Mouse (Mus musculus) midbrain, embryonic 14.5 days (tissue): ENCODE results near the gene Khk. TPM values are rescaled to one million over a fixed set of nuclear protein-coding genes. Genes with fewer than 3 reads are reported as not detected.

Source experiments
- ATAC-seq: fragments of 200-750 bp; cut with Nextera tagmentation; 2 replicates; pipeline ENCODE4 v1.8.0; 2017; ENCODE audit warnings: moderate number of reproducible peaks, moderate library complexity; ENCODE audit not compliant: low FRiP score, low TSS enrichment
- DNase-seq: peaks from one replicate; pipeline ENCODE4 v3.0.0-alpha.2; 2015
- H3K27ac ChIP-seq: fragments of 300-500 bp; sonication (generic); replicated peaks from 2 replicates; pipeline ENCODE4 v1.5.1; 2014; ENCODE audit warnings: mild to moderate bottlenecking, low read depth, low read length, moderate library complexity
- H3K27me3 ChIP-seq: fragments of 300-500 bp; sonication (generic); 2 replicates; pipeline ENCODE4 v1.6.1; 2014; ENCODE audit warnings: low read length, control low read depth, mixed read lengths; ENCODE audit not compliant: control insufficient read depth, insufficient read depth
- H3K36me3 ChIP-seq: fragments of 300-500 bp; sonication (generic); 2 replicates; pipeline ENCODE4 v1.6.1; 2014; ENCODE audit warnings: low read length, control low read depth; ENCODE audit not compliant: control insufficient read depth, insufficient read depth
- H3K4me1 ChIP-seq: fragments of 300-500 bp; sonication (generic); 2 replicates; pipeline ENCODE4 v1.6.1; 2014; ENCODE audit warnings: mild to moderate bottlenecking, antibody characterized with exemption, low read length, control low read depth; ENCODE audit not compliant: control insufficient read depth, insufficient read depth
- H3K4me2 ChIP-seq: fragments of 300-500 bp; sonication (generic); 2 replicates; pipeline ENCODE4 v1.6.1; 2014; ENCODE audit warnings: mild to moderate bottlenecking, low read length, moderate library complexity
- H3K4me3 ChIP-seq: fragments of 300-500 bp; sonication (generic); replicated peaks from 2 replicates; pipeline ENCODE4 v1.5.1; 2014; ENCODE audit warnings: low read depth, low read length
- H3K9ac ChIP-seq: fragments of 300-500 bp; sonication (generic); replicated peaks from 2 replicates; pipeline ENCODE4 v1.6.1; 2014; ENCODE audit warnings: mild to moderate bottlenecking, low read length, moderate library complexity
- H3K9me3 ChIP-seq: fragments of 300-500 bp; sonication (generic); 2 replicates; pipeline ENCODE4 v1.6.1; 2016; ENCODE audit warnings: low read length, control low read depth, mixed read lengths; ENCODE audit not compliant: control insufficient read depth
- WGBS: fragments of 180-500 bp; shearing (Covaris S2); extraction: QIAGEN DNeasy Blood & Tissue Kit; methylation state at CpG from one replicate; pipeline ENCODE4 v1.1.7; 2014; 5-methylcytosine and 5-hydroxymethylcytosine counted together
- polyA plus RNA-seq: library from polyadenylated mRNA; unstranded; fragments of >200 nt; fragmentation: Nextera tagmentation; extraction: Ambion mirVana; gene quantifications from 2 replicates; pipeline ENCODE4 v1.2.1, GENCODE M21; 2014

The Khk gene
- polyA plus RNA-seq, 1 experiment from 2014 or later, result 7.4 TPM

- no peak overlapping the region for H3K27ac ChIP-seq
- peak overlapping the region; percentile 64; the same call in 1 of the 2 replicates for H3K9ac ChIP-seq
- no peaks in the 10 kb centered on the region for H3K9me3 ChIP-seq
- H3K4me2 ChIP-seq, result peak overlapping the region; percentile 81
- peaks cover 9% of the 10 kb centered on the region for H3K4me1 ChIP-seq
- DNase-seq (no peak), ATAC-seq (no peak)
- peak overlapping the region; percentile 42 for H3K4me3 ChIP-seq
- 76% methylated on average over 10 of the region's 10 CpGs for WGBS
- no peaks in the 10 kb centered on the region for H3K36me3 ChIP-seq
- no peaks in the 10 kb centered on the region; the same call in 1 of the 2 replicates for H3K27me3 ChIP-seq
Measured at GRCm38 (mm10) chr5:30922581-30923041, 1.4 kb downstream of the Khk start.

- no peak overlapping the region for H3K9ac ChIP-seq
- WGBS, result 88% methylated on average over 6 of the region's 6 CpGs
- H3K4me2 ChIP-seq, result no peak overlapping the region
Measured at GRCm38 (mm10) chr5:30923119-30923518, 1.9 kb downstream of the Khk start.

GRCm38 (mm10) chr5:30924614-30925013 lies 3.4 kb downstream of the Khk start:
- Histone ChIP-seq H3K27ac (no peak overlapping the region), H3K4me1 (peaks cover 15% of the 10 kb centered on the region), H3K36me3 (no peaks in the 10 kb centered on the region), H3K27me3 (no peaks in the 10 kb centered on the region; the same call in 1 of the 2 replicates), H3K4me2 (no peak overlapping the region), H3K9me3 (no peaks in the 10 kb centered on the region), H3K4me3 (no peak overlapping the region), H3K9ac (no peak overlapping the region)
- DNase-seq (no peak), ATAC-seq (no peak)
- WGBS, result 79% methylated on average over 8 of the region's 8 CpGs

More at GRCm38 (mm10) chr5:30923119-30923518, 1.9 kb downstream of the Khk start:
- H3K27ac ChIP-seq, result no peak overlapping the region
- H3K36me3 ChIP-seq, result no peaks in the 10 kb centered on the region
- DNase-seq (no peak), ATAC-seq (no peak)
- no peak overlapping the region for H3K4me3 ChIP-seq
- no peaks in the 10 kb centered on the region; the same call in 1 of the 2 replicates for H3K27me3 ChIP-seq
- H3K9me3 ChIP-seq, result no peaks in the 10 kb centered on the region
- peaks cover 14% of the 10 kb centered on the region for H3K4me1 ChIP-seq

- ATAC-seq (no peak), DNase-seq (no peak)
- no peak overlapping the region for H3K27ac ChIP-seq
- no peak overlapping the region for H3K4me2 ChIP-seq
- WGBS, result 93% methylated on average over 5 of the region's 5 CpGs
- peaks cover 15% of the 10 kb centered on the region for H3K4me1 ChIP-seq
- H3K9me3 ChIP-seq, result no peaks in the 10 kb centered on the region
- no peak overlapping the region for H3K4me3 ChIP-seq
- H3K27me3 ChIP-seq, result no peaks in the 10 kb centered on the region; the same call in 1 of the 2 replicates
- no peaks in the 10 kb centered on the region for H3K36me3 ChIP-seq
- H3K9ac ChIP-seq, result no peak overlapping the region
Measured at GRCm38 (mm10) chr5:30925217-30925616, 4.0 kb downstream of the Khk start.

- H3K9me3 ChIP-seq, result no peaks in the 10 kb centered on the region
- H3K9ac ChIP-seq, result no peak overlapping the region
- no peak for ATAC-seq
- no peaks in the 10 kb centered on the region for H3K36me3 ChIP-seq
- no peak overlapping the region for H3K4me2 ChIP-seq
- H3K4me3 ChIP-seq, result no peak overlapping the region
- peaks cover 15% of the 10 kb centered on the region for H3K4me1 ChIP-seq
- no peaks in the 10 kb centered on the region; the same call in 1 of the 2 replicates for H3K27me3 ChIP-seq
- 83% methylated on average over 2 of the region's 2 CpGs for WGBS
- no peak overlapping the region for H3K27ac ChIP-seq
- no peak for DNase-seq
Measured at GRCm38 (mm10) chr5:30926073-30926472, 4.8 kb downstream of the Khk start.

GRCm38 (mm10) chr5:30927945-30928529 lies 6.8 kb downstream of the Khk start:
- Histone ChIP-seq H3K36me3 (no peaks in the 10 kb centered on the region), H3K4me2 (peak overlapping the region; percentile 43), H3K4me1 (peaks cover 6% of the 10 kb centered on the region; the same call in 1 of the 2 replicates), H3K9ac (no peak overlapping the region), H3K27me3 (no peaks in the 10 kb centered on the region), H3K4me3 (no peak overlapping the region), H3K9me3 (no peaks in the 10 kb centered on the region), H3K27ac (no peak overlapping the region)
- WGBS, result 41% methylated on average over 7 of the region's 7 CpGs
- DNase-seq, result peak; percentile 80
- ATAC-seq, result peak; percentile 43; the same call in 1 of the 2 replicates

- H3K4me1 ChIP-seq, result peaks cover 6% of the 10 kb centered on the region; the same call in 1 of the 2 replicates
- no peaks in the 10 kb centered on the region for H3K27me3 ChIP-seq
- no peak for ATAC-seq
- no peak overlapping the region for H3K4me3 ChIP-seq
- H3K9ac ChIP-seq, result 0 out of 2 replicates have a peak overlapping the region, but pooled peaks have one; percentile 12
- H3K4me2 ChIP-seq, result no peak overlapping the region
- 38% methylated on average over 4 of the region's 4 CpGs for WGBS
- peak; percentile 82 for DNase-seq
- H3K27ac ChIP-seq, result no peak overlapping the region
- no peaks in the 10 kb centered on the region for H3K9me3 ChIP-seq
- 0 out of 2 replicates have a peak, but pooled peaks cover 3% of the 10 kb centered on the region for H3K36me3 ChIP-seq
Measured at GRCm38 (mm10) chr5:30930121-30930520, 8.9 kb downstream of the Khk start.

GRCm38 (mm10) chr5:30930846-30931245 lies 9.6 kb downstream of the Khk start:
- peaks cover 6% of the 10 kb centered on the region; the same call in 1 of the 2 replicates for H3K4me1 ChIP-seq
- 84% methylated on average over 6 of the region's 6 CpGs for WGBS
- ATAC-seq, result no peak
- no peaks in the 10 kb centered on the region for H3K9me3 ChIP-seq
- no peaks in the 10 kb centered on the region for H3K27me3 ChIP-seq
- DNase-seq, result no peak
- H3K9ac ChIP-seq, result no peak overlapping the region
- H3K36me3 ChIP-seq, result 0 out of 2 replicates have a peak, but pooled peaks cover 3% of the 10 kb centered on the region
- H3K4me2 ChIP-seq, result no peak overlapping the region
- H3K27ac ChIP-seq, result no peak overlapping the region
- H3K4me3 ChIP-seq, result no peak overlapping the region

GRCm38 (mm10) chr5:30931378-30931777 lies 10.1 kb downstream of the Khk start:
- no peaks in the 10 kb centered on the region for H3K27me3 ChIP-seq
- peaks cover 6% of the 10 kb centered on the region; the same call in 1 of the 2 replicates for H3K4me1 ChIP-seq
- no peak overlapping the region for H3K4me2 ChIP-seq
- ATAC-seq (no peak), DNase-seq (no peak)
- H3K36me3 ChIP-seq, result 0 out of 2 replicates have a peak, but pooled peaks cover 3% of the 10 kb centered on the region
- no peaks in the 10 kb centered on the region for H3K9me3 ChIP-seq
- no peak overlapping the region for H3K27ac ChIP-seq
- no peak overlapping the region for H3K4me3 ChIP-seq
- no peak overlapping the region for H3K9ac ChIP-seq
- 82% methylated on average over 4 of the region's 4 CpGs for WGBS
